Mouse (Mus musculus) inflammation-experienced regulatory T-cells, adult 16 weeks (primary cell): ENCODE data around the gene Gsc2. TPM values are rescaled to one million over a fixed set of nuclear protein-coding genes. Genes with fewer than 3 reads are reported as not detected.

Source experiments
- polyA plus RNA-seq: library from polyadenylated mRNA; unstranded; fragments of 100-300 nt; shearing (Covaris generic); gene quantifications from one replicate; pipeline ENCODE4 v1.2.1, GENCODE M21; 2017

The Gsc2 gene
- polyA plus RNA-seq = not detected

GRCm38 (mm10) chr16:17914307-17915249 lies at the start of gene Gsc2:
Gene Gsc2 (minus strand): TSS chr16:17915059.

GRCm38 (mm10) chr16:17928087-17928580 lies 13.3 kb upstream of the Gsc2 start, which contains the start of gene Slc25a1:
Gene Slc25a1 (minus strand): TSS chr16:17928219.

GRCm38 (mm10) chr16:17911052-17911595 lies 3.7 kb downstream of the Gsc2 start, which contains the start of gene Ess2:
Gene Ess2 (minus strand): TSS chr16:17911348.

GRCm38 (mm10) chr16:17898462-17898861 lies 16.4 kb downstream of the Gsc2 start, which contains the start of the genes Dgcr2 and Tssk2:
Gene Dgcr2 (minus strand): TSS chr16:17898562.
Gene Tssk2 (plus strand): TSS chr16:17898637.

GRCm38 (mm10) chr16:17893923-17894322 lies 20.9 kb downstream of the Gsc2 start, which contains the start of gene Tssk1:
Gene Tssk1 (plus strand): TSS chr16:17894223.

GRCm38 (mm10) chr16:17891567-17891959 lies 23.3 kb downstream of the Gsc2 start, which contains the start of gene Gm20518:
Gene Gm20518 (minus strand): TSS chr16:17891671.

Other genes with a start within 250 kb of the Gsc2 start
- 201 TPM for gene Med15, start 182.2 kb downstream of the Gsc2 start, polyA plus RNA-seq
- gene Klhl22, start 155.4 kb downstream of the Gsc2 start, polyA plus RNA-seq = 18.3 TPM
- gene Scarf2, start 117.8 kb downstream of the Gsc2 start, polyA plus RNA-seq = not detected
- gene B830017H08Rik, start 81.9 kb downstream of the Gsc2 start, polyA plus RNA-seq = not detected
- gene Car15, start 76.7 kb downstream of the Gsc2 start, polyA plus RNA-seq = 2.0 TPM
- not detected for gene Gm20518, start 23.4 kb downstream of the Gsc2 start, polyA plus RNA-seq
- gene Tssk1, start 20.8 kb downstream of the Gsc2 start, polyA plus RNA-seq = not detected
- 82.8 TPM for gene Dgcr2, start 16.5 kb downstream of the Gsc2 start, polyA plus RNA-seq
- gene Tssk2, start 16.4 kb downstream of the Gsc2 start, polyA plus RNA-seq = not detected
- gene Ess2, start 3.7 kb downstream of the Gsc2 start, polyA plus RNA-seq = 71.3 TPM
- gene Slc25a1, start 13.2 kb upstream of the Gsc2 start, polyA plus RNA-seq = 30.6 TPM
- gene Vpreb2, start 65.4 kb upstream of the Gsc2 start, polyA plus RNA-seq = not detected
- 40.5 TPM for gene Dgcr6, start 137.8 kb upstream of the Gsc2 start, polyA plus RNA-seq
- 8.2 TPM for gene Prodh, start 175.1 kb upstream of the Gsc2 start, polyA plus RNA-seq
- gene Rtn4r, start 212.6 kb upstream of the Gsc2 start, polyA plus RNA-seq = not detected